Mouse (Mus musculus) limb, embryonic 12.5 days (tissue): ENCODE data around the gene Prss32. TPM values are rescaled to one million over a fixed set of nuclear protein-coding genes. Genes with fewer than 3 reads are reported as not detected.
"Not testable (repeated sequence)": the region's sequence is repeated elsewhere in the genome, so short reads cannot be mapped to it uniquely, and the experiment has no call there.

Experiments used
- ATAC-seq: fragments of 200-750 bp; cut with Nextera tagmentation; 2 replicates; pipeline ENCODE4 v1.8.0; 2017; ENCODE audit warnings: low read depth, moderate TSS enrichment; ENCODE audit not compliant: insufficient number of reproducible peaks, insufficient read depth, low FRiP score, low TSS enrichment
- H3K27ac ChIP-seq: fragments of 300-500 bp; sonication (generic); 2 replicates; pipeline ENCODE4 v1.5.1; 2016; ENCODE audit warnings: mild to moderate bottlenecking, moderate library complexity
- H3K27me3 ChIP-seq: fragments of 300-500 bp; sonication (generic); 2 replicates; pipeline ENCODE4 v1.6.1; 2016; ENCODE audit warnings: mild to moderate bottlenecking, moderate library complexity
- H3K36me3 ChIP-seq: fragments of 300-500 bp; sonication (generic); 2 replicates; pipeline ENCODE4 v1.6.1; 2016; ENCODE audit warnings: mild to moderate bottlenecking, moderate library complexity
- H3K4me1 ChIP-seq: fragments of 300-500 bp; sonication (generic); replicated peaks from 2 replicates; pipeline ENCODE4 v1.6.1; 2016
- H3K4me2 ChIP-seq: fragments of 300-500 bp; sonication (generic); 2 replicates; pipeline ENCODE4 v1.6.1; 2016; ENCODE audit warnings: mild to moderate bottlenecking, moderate library complexity
- H3K4me3 ChIP-seq: fragments of 300-500 bp; sonication (generic); replicated peaks from 2 replicates; pipeline ENCODE4 v1.5.1; 2016; ENCODE audit warnings: mild to moderate bottlenecking
- H3K9ac ChIP-seq: fragments of 300-500 bp; sonication (generic); replicated peaks from 2 replicates; pipeline ENCODE4 v1.6.1; 2016; ENCODE audit warnings: mild to moderate bottlenecking, moderate library complexity
- H3K9me3 ChIP-seq: fragments of 300-500 bp; sonication (generic); 2 replicates; pipeline ENCODE4 v1.6.1; 2016; ENCODE audit warnings: mild to moderate bottlenecking, moderate library complexity
- WGBS: fragments of 180-500 bp; shearing (Covaris S2); methylation state at CpG from one replicate; pipeline ENCODE4 v1.1.7; 2016; 5-methylcytosine and 5-hydroxymethylcytosine counted together
- microRNA-seq: library from miRNA; unstranded; fragments of <30 nt; microRNA quantifications from one replicate; pipeline ENCODE4, GENCODE M21; 2017
- polyA plus RNA-seq: library from polyadenylated mRNA; unstranded; fragments of >200 nt; fragmentation: Nextera tagmentation; extraction: Ambion mirVana; gene quantifications from 2 replicates; pipeline ENCODE4 v1.2.1, GENCODE M21; 2016

Gene Prss32
- polyA plus RNA-seq, 1 experiment from 2014 or later: not detected

GRCm38 (mm10) chr17:23873884-23874856 is 30.5 kb downstream of the Prss32 start:
- Histone ChIP-seq H3K4me1 (0 out of 2 replicates have a peak, but pooled peaks cover 3% of the 10 kb centered on the region), H3K36me3 (no peaks in the 10 kb centered on the region), H3K9me3 (no peaks in the 10 kb centered on the region), H3K9ac (no peak overlapping the region), H3K4me2 (no peak overlapping the region), H3K27ac (no peak overlapping the region), H3K4me3 (no peak overlapping the region), H3K27me3 (no peaks in the 10 kb centered on the region)
- 49% methylated on average over 8 of the region's 8 CpGs for WGBS
- no peak for ATAC-seq

GRCm38 (mm10) chr17:23876741-23877140 is 33.1 kb downstream of the Prss32 start:
- no peak overlapping the region for H3K4me2 ChIP-seq
- H3K9me3 ChIP-seq: no peaks in the 10 kb centered on the region

GRCm38 (mm10) chr17:23877166-23877565 is 33.5 kb downstream of the Prss32 start:
- Histone ChIP-seq H3K4me2 (no peak overlapping the region), H3K36me3 (no peaks in the 10 kb centered on the region), H3K27me3 (no peaks in the 10 kb centered on the region), H3K9me3 (no peaks in the 10 kb centered on the region), H3K4me1 (no peaks in the 10 kb centered on the region), H3K4me3 (no peak overlapping the region), H3K27ac (no peak overlapping the region), H3K9ac (no peak overlapping the region)
- no peak for ATAC-seq
- 90% methylated on average over 2 of the region's 2 CpGs for WGBS

More at GRCm38 (mm10) chr17:23876741-23877140, 33.1 kb downstream of the Prss32 start:
- ATAC-seq: no peak
- H3K4me1 ChIP-seq: no peaks in the 10 kb centered on the region
- no peak overlapping the region for H3K9ac ChIP-seq
- no peak overlapping the region for H3K27ac ChIP-seq
- no peak overlapping the region for H3K4me3 ChIP-seq
- H3K36me3 ChIP-seq: no peaks in the 10 kb centered on the region
- no peaks in the 10 kb centered on the region for H3K27me3 ChIP-seq
- WGBS: 51% methylated on average over 3 of the region's 3 CpGs

- H3K36me3 ChIP-seq, ATAC-seq, H3K9ac ChIP-seq, H3K27ac ChIP-seq, H3K27me3 ChIP-seq, H3K4me2 ChIP-seq, H3K4me3 ChIP-seq, H3K4me1 ChIP-seq, H3K9me3 ChIP-seq: not testable (repeated sequence)
- WGBS: 80% methylated on average over 4 of the region's 4 CpGs
Observed at GRCm38 (mm10) chr17:23880576-23880975, 36.9 kb downstream of the Prss32 start, which contains the start of the genes Dcpp1 and Dcpp2. TSS of gene Dcpp1 (plus strand) at chr17:23880876. TSS of gene Dcpp2 (plus strand) at chr17:23880880.

Small RNAs within 50 kb of the gene (microRNA-seq; reads per million reads assigned to microRNA genes)
- 1.2 reads per million for gene Mir5125

Other genes with a start within 250 kb of the Prss32 start
- 22.0 and 25.5 TPM in 2 replicates for gene Zfp13, start 244.4 kb upstream of the Prss32 start, polyA plus RNA-seq
- gene Zscan10, start 243.0 kb upstream of the Prss32 start, polyA plus RNA-seq: 0.37 and 0.45 TPM in 2 replicates
- 0.92 and 0.99 TPM in 2 replicates for gene Mmp25, start 198.6 kb upstream of the Prss32 start, polyA plus RNA-seq
- 1.2 and 1.3 TPM in 2 replicates for gene Bicdl2, start 183.3 kb upstream of the Prss32 start, polyA plus RNA-seq
- gene Hcfc1r1, start 170.3 kb upstream of the Prss32 start, polyA plus RNA-seq: 48.6 and 51.7 TPM in 2 replicates
- gene Thoc6, start 170.0 kb upstream of the Prss32 start, polyA plus RNA-seq: 55.1 and 56.3 TPM in 2 replicates
- gene Tnfrsf12a, start 166.4 kb upstream of the Prss32 start, polyA plus RNA-seq: 5.7 and 7.6 TPM in 2 replicates
- 19.9 and 22.7 TPM in 2 replicates for gene Cldn6, start 164.6 kb upstream of the Prss32 start, polyA plus RNA-seq
- 5.6 and 6.4 TPM in 2 replicates for gene Cldn9, start 159.8 kb upstream of the Prss32 start, polyA plus RNA-seq
- 1.8 and 2.5 TPM in 2 replicates for gene 1520401A03Rik, start 121.1 kb upstream of the Prss32 start, polyA plus RNA-seq
- 49.1 and 53.1 TPM in 2 replicates for gene Pkmyt1, start 117.5 kb upstream of the Prss32 start, polyA plus RNA-seq
- 11.6 and 13.6 TPM in 2 replicates for gene Paqr4, start 103.0 kb upstream of the Prss32 start, polyA plus RNA-seq
- 30.0 and 34.8 TPM in 2 replicates for gene Kremen2, start 98.0 kb upstream of the Prss32 start, polyA plus RNA-seq
- gene Flywch1, start 72.3 kb upstream of the Prss32 start, polyA plus RNA-seq: 136 and 140 TPM in 2 replicates
- gene Flywch2, start 57.8 kb upstream of the Prss32 start, polyA plus RNA-seq: 71.0 and 76.7 TPM in 2 replicates
- gene Srrm2, start 53.3 kb upstream of the Prss32 start, polyA plus RNA-seq: 639 and 703 TPM in 2 replicates
- gene Elob, start 14.7 kb upstream of the Prss32 start, polyA plus RNA-seq: 1,179 and 1,231 TPM in 2 replicates
- not detected in 2 replicates for gene Prss33, start 7.8 kb upstream of the Prss32 start, polyA plus RNA-seq
- gene Prss41, start 317 bp downstream of the Prss32 start, polyA plus RNA-seq: 1.7 and 3.1 TPM in 2 replicates
- gene Prss21, start 24.2 kb downstream of the Prss32 start, polyA plus RNA-seq: not detected in 2 replicates
- gene Dcpp1, start 37.0 kb downstream of the Prss32 start, polyA plus RNA-seq: not detected in 2 replicates
- not detected in 2 replicates for gene Dcpp2, start 37.0 kb downstream of the Prss32 start, polyA plus RNA-seq
- not detected in 2 replicates for gene Dcpp3, start 73.6 kb downstream of the Prss32 start, polyA plus RNA-seq
- not detected in 2 replicates for gene Sbp, start 97.8 kb downstream of the Prss32 start, polyA plus RNA-seq
- not detected in 2 replicates for gene Sbpl, start 111.4 kb downstream of the Prss32 start, polyA plus RNA-seq
- gene Prss30, start 136.7 kb downstream of the Prss32 start, polyA plus RNA-seq: not detected in 2 replicates
- 0.76 and 0.84 TPM in 2 replicates for gene Prss22, start 154.2 kb downstream of the Prss32 start, polyA plus RNA-seq
- gene Prss27, start 194.3 kb downstream of the Prss32 start, polyA plus RNA-seq: 0.17 TPM in 1 of 2 replicates, not detected in the other
- gene Kctd5, start 229.6 kb downstream of the Prss32 start, polyA plus RNA-seq: 91.6 and 94.7 TPM in 2 replicates